Mouse (Mus musculus) embryo, embryonic 9.5 days (tissue): ENCODE measurements around the gene Sys1.

Experiments used
- DNase-seq: peaks from one replicate; pipeline ENCODE4 v3.0.0-alpha.2; 2017; ENCODE audit errors: extremely low spot score

Sys1 gene

GRCm38 (mm10) chr2:164434681-164435080 is 22.1 kb upstream of the Sys1 start:
- DNase-seq = no peak

- DNase-seq = no peak
Observed at GRCm38 (mm10) chr2:164435216-164436090, 21.3 kb upstream of the Sys1 start.

GRCm38 (mm10) chr2:164436215-164436913 is 20.4 kb upstream of the Sys1 start:
- DNase-seq = no peak

- DNase-seq = no peak
Observed at GRCm38 (mm10) chr2:164436961-164437360, 19.8 kb upstream of the Sys1 start.

GRCm38 (mm10) chr2:164437710-164438109 is 19.1 kb upstream of the Sys1 start:
- no peak for DNase-seq

GRCm38 (mm10) chr2:164438257-164438656 is 18.5 kb upstream of the Sys1 start:
- DNase-seq = no peak

GRCm38 (mm10) chr2:164439001-164439421 is 17.8 kb upstream of the Sys1 start:
- no peak for DNase-seq

- DNase-seq = no peak
Observed at GRCm38 (mm10) chr2:164440314-164440713, 16.4 kb upstream of the Sys1 start.

GRCm38 (mm10) chr2:164441155-164441554 is 15.6 kb upstream of the Sys1 start:
- no peak for DNase-seq

- DNase-seq = no peak
Observed at GRCm38 (mm10) chr2:164441731-164442130, 15.0 kb upstream of the Sys1 start.

- no peak for DNase-seq
Observed at GRCm38 (mm10) chr2:164442315-164443050, 14.3 kb upstream of the Sys1 start.

GRCm38 (mm10) chr2:164443051-164443437 is 13.7 kb upstream of the Sys1 start:
- peak; percentile 88 for DNase-seq

- no peak for DNase-seq
Observed at GRCm38 (mm10) chr2:164443460-164444000, 13.2 kb upstream of the Sys1 start, which contains the start of gene Sdc4. Gene Sdc4 (minus strand): TSS chr2:164443887.

- no peak for DNase-seq
Observed at GRCm38 (mm10) chr2:164444701-164445100, 12.1 kb upstream of the Sys1 start.

GRCm38 (mm10) chr2:164445399-164446085 is 11.2 kb upstream of the Sys1 start:
- DNase-seq = no peak

GRCm38 (mm10) chr2:164446086-164446469 is 10.7 kb upstream of the Sys1 start:
- DNase-seq = no peak

GRCm38 (mm10) chr2:164448140-164448539 is 8.6 kb upstream of the Sys1 start:
- no peak for DNase-seq

- no peak for DNase-seq
Observed at GRCm38 (mm10) chr2:164448921-164449320, 7.8 kb upstream of the Sys1 start.

GRCm38 (mm10) chr2:164449341-164450042 is 7.3 kb upstream of the Sys1 start:
- DNase-seq = no peak

GRCm38 (mm10) chr2:164452000-164452676 is 4.6 kb upstream of the Sys1 start:
- no peak for DNase-seq
